Mouse (Mus musculus): ENCODE measurements around the gene Ccdc83. TPM values are rescaled to one million over a fixed set of nuclear protein-coding genes. Genes with fewer than 3 reads are reported as not detected.
"Not testable (repeated sequence)": the region's sequence is repeated elsewhere in the genome, so short reads cannot be mapped to it uniquely, and the experiment has no call there.

Gene Ccdc83
- polyA plus RNA-seq, 1 experiment, result not detected

DNA sequence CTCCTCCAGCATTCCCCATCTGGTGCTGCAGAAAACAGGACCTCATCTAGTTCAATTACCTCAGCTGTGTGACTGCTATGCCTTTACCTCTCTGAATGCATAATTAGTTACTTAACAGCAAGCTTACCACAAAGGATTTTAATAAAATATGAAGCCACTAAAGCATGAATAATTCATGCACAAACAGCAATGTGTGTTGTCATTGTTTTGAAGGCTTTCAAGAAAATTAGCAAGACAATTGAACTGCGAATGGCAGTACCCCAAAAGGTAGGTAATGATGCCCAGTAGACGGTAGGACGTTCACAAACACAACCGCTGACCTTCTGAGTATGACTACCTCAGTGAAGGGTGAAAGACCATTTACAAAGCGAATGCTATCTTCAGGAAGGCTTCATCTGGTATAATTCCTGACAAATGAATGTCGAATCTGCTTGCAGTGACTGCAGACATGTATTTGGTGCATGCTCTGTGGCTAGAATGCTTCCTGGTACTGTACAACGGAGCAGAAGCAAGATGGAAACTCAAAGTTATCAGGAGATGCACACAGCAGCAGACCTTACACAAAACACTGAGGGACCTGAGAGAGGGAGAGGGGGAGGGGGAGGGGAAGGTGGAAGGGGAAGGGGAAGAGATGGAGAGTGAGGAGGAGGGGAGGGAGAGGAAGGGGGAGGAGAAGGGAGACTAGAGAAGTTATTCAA lies 3.5 kb downstream of the Ccdc83 start:
- Histone ChIP-seq H3K27ac (ENCODE audit: insufficient read depth, low read length) (no peak overlapping the region), H3K4me3 (ENCODE audit: insufficient read depth, low read length) (no peak overlapping the region), H3K4me1 (ENCODE audit: control insufficient read depth, insufficient read depth, low read length) (no peaks in the 10 kb centered on the region)
- no peak for TF ChIP-seq POLR2A (IDR thresholded peaks at IDR 0.05; ENCODE audit: extremely low read depth, insufficient read depth, low read length)
- TF ChIP-seq CTCF (IDR thresholded peaks at IDR 0.05; ENCODE audit: extremely low read depth, insufficient read depth, low read length), result no peak

GRCm38 (mm10) chr7:90259899-90260298 lies 5.7 kb downstream of the Ccdc83 start:
- Histone ChIP-seq H3K27ac (ENCODE audit: insufficient read depth, low read length) (no peak overlapping the region), H3K4me1 (ENCODE audit: control insufficient read depth, insufficient read depth, low read length) (no peaks in the 10 kb centered on the region), H3K4me3 (ENCODE audit: insufficient read depth, low read length) (no peak overlapping the region)
- TF ChIP-seq CTCF (IDR thresholded peaks at IDR 0.05; ENCODE audit: extremely low read depth, insufficient read depth, low read length), result no peak

DNA sequence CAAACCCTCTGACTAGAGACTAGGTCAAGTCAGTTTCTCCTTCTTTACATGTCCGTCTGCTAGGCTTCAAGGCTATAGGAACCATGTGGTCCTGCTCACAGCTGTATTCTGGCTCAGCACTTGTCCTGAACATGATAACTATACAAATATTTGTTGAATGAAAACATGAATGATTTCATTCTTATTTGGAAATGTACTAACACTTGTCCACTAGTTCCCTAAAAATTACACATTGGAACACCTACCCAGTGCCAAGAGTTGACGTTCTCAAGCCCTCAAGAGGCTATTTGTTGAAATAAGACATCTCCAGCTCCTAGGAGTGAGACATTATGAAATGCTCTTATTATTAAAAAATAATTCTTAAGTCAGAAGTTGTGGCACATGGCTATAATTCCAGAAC lies 6.9 kb downstream of the Ccdc83 start:
- TF ChIP-seq POLR2A (IDR thresholded peaks at IDR 0.05; ENCODE audit: extremely low read depth, insufficient read depth, low read length), result no peak
- Histone ChIP-seq H3K4me3 (ENCODE audit: insufficient read depth, low read length) (no peak overlapping the region), H3K27ac (ENCODE audit: insufficient read depth, low read length) (no peak overlapping the region), H3K4me1 (ENCODE audit: control insufficient read depth, insufficient read depth, low read length) (no peaks in the 10 kb centered on the region)

- no peak overlapping the region for H3K27ac ChIP-seq (ENCODE audit: insufficient read depth, low read length)
- peak; percentile 28; the same call in 1 of the 2 replicates for TF ChIP-seq CTCF (IDR thresholded peaks at IDR 0.05; ENCODE audit: extremely low read depth, insufficient read depth, low read length)
- no peak for TF ChIP-seq POLR2A (IDR thresholded peaks at IDR 0.05; ENCODE audit: extremely low read depth, insufficient read depth, low read length)
- no peaks in the 10 kb centered on the region for H3K4me1 ChIP-seq (ENCODE audit: control insufficient read depth, insufficient read depth, low read length)
- no peak overlapping the region for H3K4me3 ChIP-seq (ENCODE audit: insufficient read depth, low read length)
These were observed 12.6 kb downstream of the Ccdc83 start for GRCm38 (mm10) chr7:90252946-90253345.

DNA sequence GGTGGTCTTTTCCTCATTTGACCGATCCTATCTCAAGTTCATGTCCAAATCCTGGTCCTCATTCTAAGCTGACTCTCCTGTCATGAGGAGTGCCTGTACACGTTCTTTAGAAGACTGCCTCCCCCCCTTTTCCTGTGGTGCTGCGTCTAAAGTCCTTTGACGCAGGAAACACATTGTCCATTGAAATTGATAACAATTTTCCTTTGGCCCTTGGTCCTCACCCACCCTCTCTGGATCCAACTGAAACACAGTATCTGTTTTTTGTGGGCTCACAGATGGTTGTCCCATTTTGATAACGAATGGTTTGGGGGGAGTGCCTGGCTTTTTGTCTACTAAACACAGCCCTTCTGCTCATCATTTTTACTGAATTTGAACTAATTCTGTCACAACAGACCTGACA lies 21.9 kb downstream of the Ccdc83 start:
- no peak for TF ChIP-seq CTCF (IDR thresholded peaks at IDR 0.05; ENCODE audit: extremely low read depth, insufficient read depth, low read length)
- TF ChIP-seq POLR2A (IDR thresholded peaks at IDR 0.05; ENCODE audit: extremely low read depth, insufficient read depth, low read length), result no peak
- no peak overlapping the region for H3K4me3 ChIP-seq (ENCODE audit: insufficient read depth, low read length)
- H3K4me1 ChIP-seq (ENCODE audit: control insufficient read depth, insufficient read depth, low read length), result no peaks in the 10 kb centered on the region
- no peak overlapping the region for H3K27ac ChIP-seq (ENCODE audit: insufficient read depth, low read length)

- H3K4me1 ChIP-seq (ENCODE audit: control insufficient read depth, insufficient read depth, low read length), result no peaks in the 10 kb centered on the region
- TF ChIP-seq POLR2A (IDR thresholded peaks at IDR 0.05; ENCODE audit: extremely low read depth, insufficient read depth, low read length) (no peak), CTCF (IDR thresholded peaks at IDR 0.05; ENCODE audit: extremely low read depth, insufficient read depth, low read length) (no peak)
- no peak overlapping the region for H3K27ac ChIP-seq (ENCODE audit: insufficient read depth, low read length)
- no peak overlapping the region for H3K4me3 ChIP-seq (ENCODE audit: insufficient read depth, low read length)
These were observed 22.4 kb downstream of the Ccdc83 start for GRCm38 (mm10) chr7:90243151-90243550.

DNA sequence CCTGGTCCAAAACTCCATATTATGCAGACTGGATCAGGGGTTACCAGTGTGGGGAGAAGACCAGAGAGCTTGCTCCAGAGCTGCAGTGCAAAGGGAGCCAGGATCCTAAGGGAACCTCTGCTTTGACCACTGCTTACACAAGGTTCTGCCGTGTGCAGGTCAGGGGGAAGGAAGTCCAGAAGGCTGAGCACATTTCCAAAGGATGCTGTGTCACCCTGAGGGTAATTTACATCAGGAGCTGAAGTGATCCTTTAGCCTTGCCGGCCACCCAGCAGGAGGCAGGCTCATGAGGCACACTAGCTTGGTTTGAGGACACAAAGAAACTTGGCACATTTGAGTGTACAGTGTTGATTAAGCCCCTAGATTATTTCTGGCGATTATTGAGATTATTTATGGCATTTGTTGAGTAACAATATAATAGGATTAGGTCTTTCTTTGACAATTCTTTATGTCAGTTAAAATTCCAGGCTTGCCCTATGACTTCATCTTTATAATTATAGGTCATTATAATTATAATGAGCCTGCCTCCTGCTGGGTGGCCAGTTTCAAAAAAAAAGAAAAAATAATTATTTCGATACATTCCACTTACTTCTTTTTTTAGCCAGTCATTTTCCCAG lies 29.2 kb downstream of the Ccdc83 start:
- Histone ChIP-seq H3K4me3 (ENCODE audit: insufficient read depth, low read length) (no peak overlapping the region), H3K27ac (ENCODE audit: insufficient read depth, low read length) (no peak overlapping the region), H3K4me1 (ENCODE audit: control insufficient read depth, insufficient read depth, low read length) (no peaks in the 10 kb centered on the region)
- no peak for TF ChIP-seq POLR2A (IDR thresholded peaks at IDR 0.05; ENCODE audit: extremely low read depth, insufficient read depth, low read length)
- TF ChIP-seq CTCF (IDR thresholded peaks at IDR 0.05; ENCODE audit: extremely low read depth, insufficient read depth, low read length), result no peak

GRCm38 (mm10) chr7:90233921-90234320 lies 31.7 kb downstream of the Ccdc83 start:
- Histone ChIP-seq H3K4me3 (ENCODE audit: insufficient read depth, low read length) (no peak overlapping the region), H3K27ac (ENCODE audit: insufficient read depth, low read length) (no peak overlapping the region), H3K4me1 (ENCODE audit: control insufficient read depth, insufficient read depth, low read length) (no peaks in the 10 kb centered on the region)
- TF ChIP-seq CTCF (IDR thresholded peaks at IDR 0.05; ENCODE audit: extremely low read depth, insufficient read depth, low read length) (no peak), POLR2A (IDR thresholded peaks at IDR 0.05; ENCODE audit: extremely low read depth, insufficient read depth, low read length) (no peak)

- H3K4me1 ChIP-seq (ENCODE audit: control insufficient read depth, insufficient read depth, low read length), result no peaks in the 10 kb centered on the region
- no peak for TF ChIP-seq CTCF (IDR thresholded peaks at IDR 0.05; ENCODE audit: extremely low read depth, insufficient read depth, low read length)
- TF ChIP-seq POLR2A (IDR thresholded peaks at IDR 0.05; ENCODE audit: extremely low read depth, insufficient read depth, low read length), result no peak
- H3K27ac ChIP-seq (ENCODE audit: insufficient read depth, low read length), result no peak overlapping the region
- no peak overlapping the region for H3K4me3 ChIP-seq (ENCODE audit: insufficient read depth, low read length)
These were observed 34.1 kb downstream of the Ccdc83 start for GRCm38 (mm10) chr7:90231431-90231830.

DNA sequence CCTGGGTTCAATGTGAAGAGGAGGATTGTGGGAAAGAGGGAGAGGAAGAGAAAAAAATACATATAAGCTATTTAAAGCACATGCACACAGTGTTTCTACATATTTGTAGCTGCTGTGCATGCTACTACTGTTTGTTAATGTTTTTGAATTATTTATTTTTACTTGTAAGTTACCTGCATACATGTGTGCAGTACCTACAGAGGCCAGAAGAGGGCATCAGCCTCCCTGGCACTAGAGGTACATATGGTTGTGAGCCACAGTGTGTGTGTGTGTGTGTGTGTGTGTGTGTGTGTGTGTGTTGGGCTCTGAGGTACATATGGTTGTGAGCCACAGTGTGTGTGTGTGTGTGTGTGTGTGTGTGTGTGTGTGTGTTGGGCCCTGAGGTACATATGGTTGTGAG lies 36.7 kb downstream of the Ccdc83 start:
- TF ChIP-seq CTCF (IDR thresholded peaks at IDR 0.05; ENCODE audit: extremely low read depth, insufficient read depth, low read length), result 0 out of 2 replicates have a peak, but pooled peaks have one; percentile 8
- not testable (repeated sequence) for H3K4me1 ChIP-seq (ENCODE audit: control insufficient read depth, insufficient read depth, low read length); H3K4me3 ChIP-seq (ENCODE audit: insufficient read depth, low read length); H3K27ac ChIP-seq (ENCODE audit: insufficient read depth, low read length)

Measured in cortical plate, adult 2 months (tissue).